Mouse (Mus musculus) heart, adult 2 months (tissue): ENCODE results near the gene Olfr313.

Source experiments
- CTCF ChIP-seq: fragments of 200-600 bp; IDR thresholded peaks from 2 replicates; pipeline ENCODE4 v1.8.1; 2022; ENCODE audit warnings: antibody characterized with exemption, mild to moderate bottlenecking, moderate library complexity
- POLR2A ChIP-seq: fragments of 200-500 bp; IDR thresholded peaks from 2 replicates; pipeline ENCODE4 v1.6.1; 2011; ENCODE audit warnings: mild to moderate bottlenecking, low read depth, low read length, control low read depth; ENCODE audit not compliant: insufficient read depth

GRCm38 (mm10) chr11:58860744-58861143, 45.9 kb downstream of the Olfr313 start:
- TF ChIP-seq POLR2A (no peak), CTCF (no peak)
